Mouse (Mus musculus): ENCODE data around the gene Otog.

DNA sequence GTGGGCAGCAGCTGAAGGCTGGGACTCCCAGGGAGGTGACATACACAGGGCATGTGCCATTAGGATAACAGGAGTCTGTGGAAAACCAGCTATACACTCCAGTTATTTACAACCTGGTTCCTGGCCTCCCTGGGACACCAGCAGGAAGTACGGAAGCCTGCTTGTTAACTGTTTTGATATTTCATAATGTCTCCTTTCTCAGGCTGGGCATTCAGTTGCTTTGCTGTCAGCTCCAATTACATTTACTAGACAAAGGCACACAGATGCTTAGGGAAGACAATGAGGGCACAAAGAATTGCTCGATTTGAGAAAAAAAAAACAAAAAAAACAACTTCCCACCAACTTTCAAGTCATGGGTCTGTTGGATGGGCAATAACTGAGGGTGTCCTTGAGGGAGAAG lies 24.3 kb upstream of the Otog start:
- TF ChIP-seq CTCF (conservative IDR thresholded peaks at IDR 0.05; ENCODE audit: low read length): no peak
- no peak for TF ChIP-seq POU5F1 (IDR thresholded peaks at IDR 0.05; ENCODE audit: borderline replicate concordance, low read length)
- no peak for TF ChIP-seq NANOG (IDR thresholded peaks at IDR 0.05; ENCODE audit: borderline replicate concordance, low read length)
